Mouse (Mus musculus) intestine, postnatal 0 days (tissue): Measurements from ENCODE around the gene Nfasc. TPM values are rescaled to one million over a fixed set of nuclear protein-coding genes. Genes with fewer than 3 reads are reported as not detected.

Experiments used
- ATAC-seq: fragments of 200-750 bp; cut with Nextera tagmentation; 2 replicates; pipeline ENCODE4 v1.8.0; 2017; ENCODE audit warnings: mild to moderate bottlenecking, moderate TSS enrichment, moderate library complexity
- H3K27ac ChIP-seq: fragments of 300-500 bp; sonication (generic); 2 replicates; pipeline ENCODE4 v1.5.1; 2014; ENCODE audit warnings: mild to moderate bottlenecking, low read depth, low read length, moderate library complexity
- H3K27me3 ChIP-seq: fragments of 300-500 bp; sonication (generic); replicated peaks from 2 replicates; pipeline ENCODE4 v1.6.1; 2014; ENCODE audit warnings: low read length, mixed read lengths; ENCODE audit not compliant: control insufficient read depth, insufficient read depth
- H3K36me3 ChIP-seq: fragments of 300-500 bp; sonication (generic); 2 replicates; pipeline ENCODE4 v1.6.1; 2014; ENCODE audit warnings: mild to moderate bottlenecking, moderate library complexity; ENCODE audit not compliant: control insufficient read depth, insufficient read depth
- H3K4me1 ChIP-seq: fragments of 300-500 bp; sonication (generic); replicated peaks from 2 replicates; pipeline ENCODE4 v1.6.1; 2014; ENCODE audit warnings: antibody characterized with exemption, low read length, mixed read lengths; ENCODE audit not compliant: control insufficient read depth, insufficient read depth
- H3K4me2 ChIP-seq: fragments of 300-500 bp; sonication (generic); replicated peaks from 2 replicates; pipeline ENCODE4 v1.6.1; 2014; ENCODE audit warnings: low read depth, mild to moderate bottlenecking, moderate library complexity
- H3K4me3 ChIP-seq: fragments of 300-500 bp; sonication (generic); 2 replicates; pipeline ENCODE4 v1.5.1; 2014; ENCODE audit warnings: low read depth, low read length
- H3K9ac ChIP-seq: fragments of 300-500 bp; sonication (generic); 2 replicates; pipeline ENCODE4 v1.6.1; 2014; ENCODE audit warnings: mild to moderate bottlenecking, low read depth, low read length
- H3K9me3 ChIP-seq: fragments of 300-500 bp; sonication (generic); 2 replicates; pipeline ENCODE4 v1.6.1; 2016; ENCODE audit warnings: mixed run types; ENCODE audit not compliant: control insufficient read depth
- CTCF ChIP-seq: sonication (generic); IDR thresholded peaks from 2 replicates; pipeline ENCODE4 v1.5.1; 2016; ENCODE audit warnings: low read depth, mild to moderate bottlenecking, control low read depth, antibody characterized with exemption, moderate library complexity
- WGBS: fragments of 180-500 bp; shearing (Covaris S2); extraction: QIAGEN DNeasy Blood & Tissue Kit; methylation state at CpG from one replicate; pipeline ENCODE4 v1.1.7; 2014; 5-methylcytosine and 5-hydroxymethylcytosine counted together
- polyA plus RNA-seq: library from polyadenylated mRNA; unstranded; fragments of >200 nt; fragmentation: Nextera tagmentation; extraction: Ambion mirVana; gene quantifications from 2 replicates; pipeline ENCODE4 v1.2.1, GENCODE M21; 2015

Gene Nfasc
- polyA plus RNA-seq, 1 experiment from 2014 or later = 0.83 TPM

GRCm38 (mm10) chr1:132641049-132641795 is 100.4 kb downstream of the Nfasc start:
- Histone ChIP-seq H3K4me3 (no peak overlapping the region), H3K9me3 (no peaks in the 10 kb centered on the region), H3K27me3 (no peaks in the 10 kb centered on the region), H3K4me1 (no peaks in the 10 kb centered on the region), H3K36me3 (no peaks in the 10 kb centered on the region), H3K27ac (no peak overlapping the region), H3K9ac (no peak overlapping the region), H3K4me2 (no peak overlapping the region)
- ATAC-seq = 0 out of 2 replicates have a peak, but pooled peaks have one; percentile 22
- 36% methylated on average over 13 of the region's 13 CpGs for WGBS
- no peak for TF ChIP-seq CTCF

GRCm38 (mm10) chr1:132640256-132640655 is 101.3 kb downstream of the Nfasc start:
- Histone ChIP-seq H3K27me3 (no peaks in the 10 kb centered on the region), H3K27ac (no peak overlapping the region), H3K9me3 (no peaks in the 10 kb centered on the region), H3K4me2 (no peak overlapping the region), H3K9ac (no peak overlapping the region), H3K4me3 (no peak overlapping the region), H3K36me3 (no peaks in the 10 kb centered on the region), H3K4me1 (no peaks in the 10 kb centered on the region)
- WGBS = 82% methylated on average over 6 of the region's 6 CpGs
- no peak for ATAC-seq
- TF ChIP-seq CTCF = no peak

- Histone ChIP-seq H3K27me3 (no peaks in the 10 kb centered on the region), H3K4me1 (no peaks in the 10 kb centered on the region), H3K27ac (no peak overlapping the region), H3K4me2 (no peak overlapping the region), H3K9ac (no peak overlapping the region), H3K36me3 (no peaks in the 10 kb centered on the region), H3K9me3 (no peaks in the 10 kb centered on the region), H3K4me3 (no peak overlapping the region)
- TF ChIP-seq CTCF = no peak
- no peak for ATAC-seq
- 87% methylated on average over 7 of the region's 7 CpGs for WGBS
Measured at GRCm38 (mm10) chr1:132637346-132637745, 104.3 kb downstream of the Nfasc start.

- no peaks in the 10 kb centered on the region for H3K27me3 ChIP-seq
- 74% methylated on average over 5 of the region's 5 CpGs for WGBS
- no peaks in the 10 kb centered on the region for H3K4me1 ChIP-seq
- H3K27ac ChIP-seq = no peak overlapping the region
- H3K9me3 ChIP-seq = no peaks in the 10 kb centered on the region
- ATAC-seq = no peak
- H3K4me3 ChIP-seq = no peak overlapping the region
- no peak overlapping the region for H3K4me2 ChIP-seq
- no peak for TF ChIP-seq CTCF
- H3K9ac ChIP-seq = no peak overlapping the region
- H3K36me3 ChIP-seq = no peaks in the 10 kb centered on the region
Measured at GRCm38 (mm10) chr1:132629611-132630370, 111.8 kb downstream of the Nfasc start.

GRCm38 (mm10) chr1:132628599-132628998 is 113.0 kb downstream of the Nfasc start:
- 49% methylated on average over 3 of the region's 3 CpGs for WGBS
- H3K4me2 ChIP-seq = no peak overlapping the region
- ATAC-seq = no peak
- H3K9ac ChIP-seq = no peak overlapping the region
- no peaks in the 10 kb centered on the region for H3K9me3 ChIP-seq
- no peak overlapping the region for H3K27ac ChIP-seq
- no peaks in the 10 kb centered on the region for H3K36me3 ChIP-seq
- H3K4me1 ChIP-seq = no peaks in the 10 kb centered on the region
- no peak for TF ChIP-seq CTCF
- no peak overlapping the region for H3K4me3 ChIP-seq
- no peaks in the 10 kb centered on the region for H3K27me3 ChIP-seq

- ATAC-seq = no peak
- no peak for TF ChIP-seq CTCF
- Histone ChIP-seq H3K4me1 (no peaks in the 10 kb centered on the region), H3K27me3 (no peaks in the 10 kb centered on the region), H3K4me2 (no peak overlapping the region), H3K27ac (no peak overlapping the region), H3K4me3 (no peak overlapping the region), H3K9me3 (no peaks in the 10 kb centered on the region), H3K9ac (no peak overlapping the region), H3K36me3 (no peaks in the 10 kb centered on the region)
- WGBS = 94% methylated on average over 8 of the region's 8 CpGs
Measured at GRCm38 (mm10) chr1:132628183-132628582, 113.4 kb downstream of the Nfasc start.
